Comparison of ENCODE assay signal across 16 mouse cellular contexts in genomic region chr6:99918351-99918750, GRCm38 (mm10).
DNase-seq lines count a peak whose midpoint lies in the region; TF ChIP-seq lines count a peak whose summit lies in the region.
"Had no signal": no experiment of that assay in that cellular context is flagged by ENCODE, and none has a peak within 500 bp of the region (broad histone marks: within the 10 kb centered on the region; RNA-seq: fewer than 3 reads in every experiment).

No protein-coding gene starts in this region.

- intact Hi-C loops in left cerebral cortex, postnatal 4 days (cut with DNase I): no loop called here

- peak; percentile 60 for DNase-seq in left cerebral cortex, postnatal 4 days
- no peak for DNase-seq in left cerebral cortex, adult 9 months (ENCODE audit: low spot score in 2 of 2)
- peak; percentile 81 for DNase-seq in Muller cell, postnatal 12 days (ENCODE audit: inconsistent ontology term)
- peak; percentile 53 for DNase-seq in brain, embryonic 14.5 days (ENCODE audit: low read depth)
- no peak for DNase-seq in layer of hippocampus, postnatal 25 days (ENCODE audit: extremely low spot score in 1 of 2, low spot score in 1 of 2)
- no peak for DNase-seq in kidney, adult 11 months
- DNase-seq: adrenal gland, adult 8-10 months; adrenal gland, postnatal 25 days; cerebellum, adult 18-20 months; cerebellum, adult 9-11 months; cerebellum, postnatal 36 days; embryo, embryonic 11 days; gastrocnemius, postnatal 25 days; heart, adult 18-20 months; heart, postnatal 10 days; heart, postnatal 36 days had no signal

- TF ChIP-seq CTCF in brain, embryonic 14.5 days (IDR thresholded peaks at IDR 0.05; ENCODE audit: borderline replicate concordance, extremely low read depth, insufficient read depth, insufficient read length): no peak

- no peak for TF ChIP-seq POLR2A in brain, embryonic 14.5 days (IDR thresholded peaks at IDR 0.05; ENCODE audit: borderline replicate concordance, extremely low read depth, insufficient read depth, insufficient read length, poor library complexity, severe bottlenecking)

Comparison
In these comparisons a context has a peak if more than half of its experiments do, and no peak if none do; other contexts are left out.
1. DNase-seq: peak in left cerebral cortex, postnatal 4 days (single experiment), Muller cell, postnatal 12 days (single experiment) and brain, embryonic 14.5 days (single experiment); none in left cerebral cortex, adult 9 months (0 of 2), layer of hippocampus, postnatal 25 days (0 of 2) and kidney, adult 11 months (single experiment).